Mouse (Mus musculus) kidney, postnatal 14 days (tissue): Measurements from ENCODE around the gene Lap3.

Experiments
- DNase-seq: peaks from one replicate; pipeline ENCODE4 v3.0.0; 2022; ENCODE audit warnings: mixed read lengths

The Lap3 gene

DNA sequence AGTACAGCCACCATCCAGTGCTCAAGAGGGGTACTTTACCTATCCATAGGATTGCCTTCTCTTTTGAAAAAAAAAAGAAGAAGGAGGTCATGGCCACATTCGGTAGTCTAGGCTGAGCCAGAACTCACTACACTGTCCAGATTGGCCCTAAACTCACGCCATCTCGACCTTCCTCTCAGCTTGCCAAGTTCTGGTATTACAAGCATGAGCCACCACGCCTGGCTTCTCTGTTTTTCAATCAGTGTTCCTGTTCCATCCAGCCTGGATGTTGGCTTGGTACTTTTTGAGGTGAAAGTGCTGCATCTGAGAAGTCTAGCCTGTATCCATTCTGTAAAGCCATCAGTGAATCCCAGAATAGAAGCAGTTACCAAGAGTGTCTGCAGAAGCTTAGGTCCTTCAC is 3.3 kb downstream of the Lap3 start:
- no peak for DNase-seq

DNA sequence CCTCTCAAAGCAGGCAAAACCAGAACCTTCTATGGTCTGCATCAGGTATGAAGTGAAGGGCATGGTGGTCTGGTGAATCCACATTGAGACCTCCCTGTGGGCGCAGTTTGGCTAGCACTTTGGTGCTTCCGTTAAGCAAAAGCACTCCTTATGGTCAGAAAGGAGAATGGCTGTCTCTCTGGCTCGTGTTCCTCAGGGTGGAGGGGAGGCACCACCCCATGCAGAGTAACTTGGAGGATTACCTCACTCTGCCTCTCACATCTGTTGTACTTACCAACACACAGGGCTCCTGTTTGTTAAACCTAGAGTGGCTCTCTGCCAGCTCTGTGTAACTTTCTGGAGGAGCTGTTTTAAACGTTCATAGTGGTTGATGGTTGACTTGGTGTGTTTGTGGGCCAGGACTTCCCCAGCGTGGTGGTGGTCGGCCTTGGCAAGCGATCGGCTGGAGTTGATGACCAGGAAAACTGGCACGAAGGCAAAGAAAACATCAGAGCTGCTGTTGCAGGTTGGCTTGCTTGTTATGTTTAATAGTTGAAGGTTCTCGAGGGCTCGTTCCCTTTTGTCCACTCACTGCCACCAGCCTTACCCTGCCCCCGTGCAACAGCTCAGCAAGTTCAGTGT is 3.9 kb downstream of the Lap3 start:
- no peak for DNase-seq

DNA sequence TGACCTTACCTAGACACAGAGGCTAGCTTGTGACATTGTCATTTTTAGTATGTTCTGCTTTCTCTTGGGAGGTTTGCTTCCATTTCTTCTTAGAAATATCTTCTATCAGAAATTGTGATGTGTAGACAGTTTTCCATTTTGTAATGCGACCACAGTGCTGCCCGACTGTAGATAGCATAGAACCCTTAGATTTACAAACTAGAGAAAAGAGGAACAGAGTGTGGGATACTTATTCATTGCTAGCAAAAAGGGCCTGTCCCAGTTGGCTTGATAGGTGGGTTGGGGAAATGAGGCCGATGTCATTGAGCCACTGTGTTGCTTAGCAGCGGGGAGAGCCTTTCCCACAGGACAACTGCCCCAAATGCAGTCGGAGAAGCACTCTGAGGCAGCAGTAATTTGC is 4.4 kb downstream of the Lap3 start:
- DNase-seq, result no peak

DNA sequence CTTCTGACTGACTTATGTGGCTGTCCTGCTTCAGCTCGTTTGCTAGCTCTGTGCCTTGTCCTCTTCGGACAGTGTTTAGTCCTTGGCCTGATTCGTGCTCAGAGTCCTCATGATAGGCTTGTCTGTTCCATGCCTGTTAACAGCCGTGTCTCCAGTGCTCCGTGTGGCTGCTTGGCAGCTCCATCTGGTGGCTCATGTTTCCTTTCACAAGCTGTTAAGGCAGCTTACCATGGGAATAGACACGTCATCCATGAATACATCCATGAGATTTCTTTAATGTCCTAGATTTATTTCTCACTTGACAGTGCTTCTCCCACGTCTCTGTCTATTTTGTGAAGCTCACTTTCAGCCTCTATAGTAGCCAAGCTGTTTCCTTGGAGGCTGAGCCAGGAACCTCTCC is 16.9 kb downstream of the Lap3 start:
- DNase-seq, result no peak

DNA sequence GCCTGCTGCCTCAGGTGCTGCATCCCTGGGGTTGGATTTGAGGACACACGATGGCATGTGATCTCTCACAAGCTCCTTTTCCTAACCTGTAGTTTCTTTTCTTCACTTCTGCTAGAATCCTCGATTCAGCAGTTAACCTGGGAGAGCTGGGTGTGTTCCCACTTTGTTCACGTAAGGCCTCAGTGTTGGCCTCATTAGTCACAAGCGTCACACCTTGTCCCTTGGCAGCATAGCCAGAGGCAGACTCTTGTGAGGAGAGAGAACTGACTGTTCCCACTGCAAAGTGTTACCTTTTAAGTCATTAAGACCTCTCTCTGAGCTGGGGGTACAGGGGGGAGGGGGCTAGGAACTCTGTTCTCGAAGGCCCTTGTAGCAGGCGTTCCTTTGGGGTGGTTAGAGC is 19.7 kb downstream of the Lap3 start:
- no peak for DNase-seq

DNA sequence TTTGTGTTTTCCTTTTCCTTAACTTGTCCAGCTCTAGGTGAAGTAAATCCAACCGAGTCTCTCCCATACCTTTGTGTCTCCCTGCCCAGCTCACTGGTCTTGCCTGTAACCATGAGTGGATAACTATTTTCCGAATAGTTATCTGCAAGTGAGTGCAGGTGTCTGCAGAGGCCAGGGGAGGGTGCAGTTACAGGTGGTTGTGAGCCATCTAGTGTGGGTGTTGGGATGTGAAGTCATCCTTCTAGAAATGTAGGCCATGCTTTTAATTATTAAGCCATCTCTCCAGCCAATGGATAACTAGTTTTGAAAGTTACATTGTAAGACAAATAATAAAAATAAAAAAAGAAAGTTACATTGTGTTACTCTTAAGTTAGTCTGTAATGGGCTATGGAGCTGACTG is 20.3 kb downstream of the Lap3 start:
- no peak for DNase-seq

DNA sequence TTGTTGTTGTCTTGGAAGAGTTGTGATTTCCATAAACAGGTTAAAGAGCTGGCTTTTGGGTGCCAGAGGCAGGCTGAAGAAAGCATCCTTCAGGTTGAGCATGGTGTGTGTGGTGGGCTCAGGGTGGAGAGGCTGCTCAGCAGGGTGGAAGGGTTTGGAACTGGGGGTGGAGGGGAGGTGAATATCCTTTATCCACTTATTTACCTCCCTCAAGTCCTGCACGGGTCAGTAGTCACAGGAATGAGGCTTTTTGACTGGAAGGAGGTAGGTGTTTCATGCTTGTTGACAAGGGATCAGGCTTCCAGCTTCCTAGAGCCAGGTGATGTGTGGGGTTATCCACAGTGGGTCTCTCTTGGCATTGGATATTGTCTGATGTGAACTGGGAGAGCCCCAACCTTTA is 21.4 kb downstream of the Lap3 start:
- DNase-seq, result no peak

DNA sequence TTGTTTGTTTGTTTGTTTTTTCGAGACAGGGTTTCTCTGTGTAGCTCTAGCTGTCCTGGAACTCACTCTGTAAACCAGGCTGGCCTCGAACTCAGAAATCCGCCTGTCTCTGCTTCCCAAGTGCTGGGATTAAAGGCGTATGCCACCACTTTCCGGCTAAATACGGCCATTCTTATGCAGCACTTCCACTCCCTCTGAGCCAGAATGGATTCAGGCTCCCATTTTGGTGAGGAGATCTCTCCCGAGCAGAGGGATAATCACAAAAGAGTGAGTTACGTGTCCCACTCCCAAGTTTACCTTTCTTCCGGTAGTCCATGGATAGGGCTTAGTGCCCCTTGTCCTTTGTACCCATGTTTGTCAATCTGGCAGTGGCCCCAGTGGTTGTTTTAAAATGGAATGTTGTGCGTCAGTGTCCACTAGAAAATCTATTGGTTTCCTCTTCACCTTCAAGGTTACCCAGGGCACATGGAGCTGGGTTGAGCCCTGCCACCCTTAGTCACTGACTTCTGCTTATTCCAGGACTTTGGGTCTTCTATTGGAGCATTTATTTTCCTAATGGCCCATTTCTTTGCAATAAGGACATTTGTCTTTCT is 22.1 kb downstream of the Lap3 start:
- DNase-seq, result no peak

DNA sequence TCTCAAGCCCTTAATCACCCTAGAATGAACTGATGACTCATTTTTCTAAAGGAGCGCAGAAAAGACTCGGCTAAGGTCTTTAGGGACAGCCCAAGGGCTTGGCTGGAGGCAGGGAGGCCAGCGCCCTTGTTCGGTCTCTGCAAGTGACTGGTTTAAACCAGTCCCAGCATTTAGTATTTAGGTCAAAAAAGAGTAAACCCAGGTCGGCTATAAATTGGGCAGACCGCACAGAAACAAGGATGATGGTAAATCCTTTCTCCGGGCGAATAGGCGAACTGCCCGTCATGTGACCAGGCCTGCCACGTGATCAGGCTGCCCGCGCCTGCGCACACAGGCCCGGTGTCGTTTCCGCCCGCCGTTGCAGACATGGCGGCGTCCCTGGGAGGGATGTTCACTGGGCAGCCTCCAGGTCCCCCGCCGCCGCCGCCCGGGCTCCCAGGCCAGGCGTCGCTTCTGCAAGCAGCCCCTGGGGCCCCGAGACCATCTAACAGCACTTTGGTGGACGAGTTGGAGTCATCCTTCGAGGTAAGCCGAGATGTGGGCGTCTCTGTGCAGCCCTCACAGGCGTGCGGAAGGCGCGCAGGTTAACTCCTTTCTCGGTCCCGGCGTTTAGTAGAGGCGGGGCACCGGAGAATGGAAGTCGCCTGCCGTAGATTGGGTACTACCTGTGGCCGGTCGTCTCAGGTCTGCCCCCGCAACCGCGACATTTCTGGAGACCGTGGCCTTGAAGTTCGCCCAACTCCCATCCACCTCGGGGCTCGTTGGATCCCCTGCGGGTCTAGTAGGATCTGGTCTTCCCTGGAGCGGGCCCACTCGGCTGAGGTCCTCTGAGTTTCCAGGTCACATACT is 27.0 kb downstream of the Lap3 start, which contains the start of gene Med28:
Med28 (plus strand) TSS at position 270 of the 849 bp plus-strand sequence.
- peak; percentile 97 for DNase-seq

DNA sequence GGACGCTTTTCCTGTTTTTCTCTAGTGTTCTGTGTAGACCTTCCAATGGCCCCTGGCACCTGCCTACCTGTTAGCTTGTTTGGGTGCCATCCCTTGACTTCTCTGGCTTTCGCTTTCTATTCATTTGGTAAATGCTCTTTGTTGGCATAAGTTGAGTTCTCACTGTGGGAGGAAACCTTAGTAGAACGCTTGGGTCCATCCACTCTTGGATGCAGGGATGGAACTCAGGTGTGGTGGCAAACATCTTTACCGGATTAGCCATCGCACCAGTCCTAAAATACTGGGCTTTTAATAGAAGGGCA is 27.6 kb downstream of the Lap3 start:
- DNase-seq, result no peak

DNA sequence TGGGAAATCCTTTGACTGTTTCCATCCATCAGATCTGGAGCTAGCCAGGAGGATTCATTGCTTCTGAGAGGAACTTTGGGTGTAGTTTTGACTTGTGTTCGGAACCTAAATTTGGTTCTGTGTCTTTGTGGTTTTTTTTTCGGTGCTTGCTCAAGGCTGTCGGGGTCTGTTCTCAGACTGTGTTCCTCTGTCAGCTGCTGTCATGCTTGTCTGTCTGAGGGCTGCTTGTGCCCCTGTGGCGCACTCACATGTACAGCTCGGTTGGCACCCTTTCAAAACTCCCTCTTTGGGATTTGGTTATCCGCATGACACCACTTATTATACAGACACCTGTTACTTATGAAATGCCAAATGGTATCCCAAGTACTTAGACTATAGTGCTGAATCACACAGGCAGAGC is 28.4 kb downstream of the Lap3 start:
- DNase-seq, result no peak

DNA sequence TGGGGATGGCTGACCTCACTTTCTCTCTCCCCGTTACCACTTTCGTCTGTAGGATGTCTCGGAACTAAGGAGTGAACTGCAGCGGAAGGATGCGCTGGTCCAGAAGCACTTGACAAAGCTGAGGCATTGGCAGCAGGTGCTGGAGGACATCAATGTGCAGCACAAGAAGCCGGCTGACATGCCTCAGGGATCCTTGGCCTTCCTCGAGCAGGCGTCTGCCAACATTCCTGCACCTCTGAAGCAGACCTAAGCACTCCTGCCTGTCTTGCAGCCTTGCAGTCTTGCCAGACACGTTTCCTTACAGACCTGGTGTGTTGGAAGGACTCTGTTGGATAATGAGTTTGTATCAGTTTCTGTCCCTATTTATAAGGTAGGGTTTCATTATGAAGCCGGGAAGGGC is 31.9 kb downstream of the Lap3 start:
- DNase-seq, result no peak

DNA sequence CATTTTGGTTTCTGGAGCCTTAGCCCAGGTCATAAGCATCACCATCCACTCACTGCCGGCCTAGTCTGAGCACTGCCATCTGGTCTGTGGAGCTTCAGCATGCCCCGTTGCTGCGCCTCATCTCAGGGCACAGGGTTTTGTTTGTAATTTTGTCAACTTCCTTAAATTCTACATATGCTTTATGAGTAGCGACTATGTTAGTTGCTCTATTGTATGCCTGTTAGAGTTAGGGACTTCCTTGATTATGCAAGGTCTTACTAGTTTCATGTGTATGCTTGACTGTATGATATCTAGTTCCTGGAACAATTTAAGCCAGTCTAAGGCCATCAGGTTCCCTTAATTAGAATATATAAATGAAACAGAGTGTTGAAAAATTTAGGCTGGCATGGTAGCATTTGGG is 33.2 kb downstream of the Lap3 start:
- DNase-seq, result no peak

DNA sequence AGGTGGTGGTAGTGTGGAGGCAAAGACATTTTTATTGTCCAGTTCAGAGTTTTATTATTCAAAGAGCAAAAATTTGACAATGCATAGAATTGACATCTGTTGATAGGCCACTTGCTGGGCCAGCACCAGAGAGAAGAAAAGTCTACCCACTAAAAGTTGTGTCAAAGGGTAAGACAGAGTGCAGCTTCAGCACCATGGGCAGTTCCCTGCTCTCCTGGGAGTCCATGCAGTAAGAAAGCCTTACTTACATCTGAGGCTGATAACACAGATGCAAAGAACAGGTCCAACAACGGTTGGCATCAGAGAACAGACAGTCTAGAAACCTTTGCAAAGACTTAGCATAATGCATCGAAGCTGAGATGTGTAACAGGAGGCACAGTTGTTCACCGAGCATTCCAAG is 36.5 kb downstream of the Lap3 start:
- DNase-seq, result peak; percentile 53

DNA sequence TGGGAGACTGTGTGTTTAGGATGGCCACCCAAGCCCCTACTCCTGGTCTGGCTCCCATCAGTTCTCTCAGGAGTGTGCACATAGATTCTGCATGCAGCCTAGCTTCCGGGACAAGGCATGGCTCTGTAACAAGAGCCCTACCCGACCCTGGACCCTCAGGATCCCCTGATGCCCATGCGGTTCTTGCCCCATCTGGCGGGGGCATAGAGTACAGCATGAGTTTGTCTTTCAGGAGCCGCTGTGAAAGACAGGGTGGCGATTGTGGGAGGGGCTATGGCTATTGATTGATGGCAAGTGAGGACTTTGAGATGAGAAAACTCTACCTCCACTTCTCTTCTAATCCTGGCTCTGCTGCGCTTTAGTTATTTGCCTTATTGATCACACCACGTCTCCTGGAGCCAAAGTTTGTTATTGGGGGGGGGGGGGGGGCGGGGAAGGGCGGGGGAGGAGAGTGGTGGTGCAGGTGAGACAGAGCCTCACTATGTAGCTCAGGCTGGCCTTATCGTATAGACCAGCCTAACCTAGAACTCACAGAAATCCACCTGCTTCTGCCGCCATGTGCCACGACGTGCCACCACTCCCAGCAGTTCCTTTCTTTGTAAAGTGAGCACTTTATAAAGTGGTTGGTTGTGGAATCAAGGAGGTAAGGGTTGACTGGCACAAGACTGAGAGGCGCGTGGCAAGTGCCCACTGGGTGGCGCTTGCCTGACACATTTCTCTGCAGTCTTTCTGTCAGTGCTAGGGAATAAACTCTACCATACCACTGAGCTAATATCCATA is 41.3 kb downstream of the Lap3 start:
- peak; percentile 88 for DNase-seq

DNA sequence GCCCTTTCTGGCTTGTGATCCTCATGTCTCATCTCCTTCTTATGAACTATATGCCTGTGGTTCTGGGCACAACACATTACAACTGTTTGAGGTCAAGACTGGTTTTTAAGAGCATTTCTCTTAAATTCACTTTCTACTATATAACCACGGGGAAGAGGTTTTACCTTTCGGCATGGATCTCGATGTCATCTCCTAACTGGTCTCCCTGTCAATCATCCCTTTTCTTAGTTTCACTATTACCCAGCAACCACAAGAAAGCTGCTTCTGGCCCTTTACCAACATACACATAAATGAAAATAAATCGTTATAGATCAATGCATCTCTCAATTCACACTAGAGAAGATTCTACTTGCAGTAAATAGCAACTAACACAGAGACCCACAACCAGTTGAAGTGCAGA is 42.0 kb downstream of the Lap3 start:
- no peak for DNase-seq

DNA sequence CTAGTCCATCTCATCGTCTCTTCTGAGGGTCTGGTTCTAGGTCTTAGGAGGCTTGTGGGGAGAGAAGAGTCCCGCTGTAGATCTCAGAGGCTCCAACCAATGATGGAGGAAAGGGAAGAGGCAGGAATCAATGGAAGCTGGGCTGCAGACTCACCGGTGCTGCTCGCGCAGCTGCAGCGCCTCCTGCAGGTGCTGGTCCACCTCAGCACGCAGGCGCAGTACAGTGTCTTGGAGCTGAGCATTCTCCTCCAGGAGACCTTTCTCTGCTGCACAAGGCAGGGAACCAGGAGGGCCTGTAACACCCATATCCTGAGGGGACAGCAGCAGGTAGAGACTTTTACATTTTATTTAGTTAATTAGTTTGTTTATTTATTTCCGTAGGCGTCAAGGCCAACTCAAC is 46.3 kb downstream of the Lap3 start:
- DNase-seq, result no peak

DNA sequence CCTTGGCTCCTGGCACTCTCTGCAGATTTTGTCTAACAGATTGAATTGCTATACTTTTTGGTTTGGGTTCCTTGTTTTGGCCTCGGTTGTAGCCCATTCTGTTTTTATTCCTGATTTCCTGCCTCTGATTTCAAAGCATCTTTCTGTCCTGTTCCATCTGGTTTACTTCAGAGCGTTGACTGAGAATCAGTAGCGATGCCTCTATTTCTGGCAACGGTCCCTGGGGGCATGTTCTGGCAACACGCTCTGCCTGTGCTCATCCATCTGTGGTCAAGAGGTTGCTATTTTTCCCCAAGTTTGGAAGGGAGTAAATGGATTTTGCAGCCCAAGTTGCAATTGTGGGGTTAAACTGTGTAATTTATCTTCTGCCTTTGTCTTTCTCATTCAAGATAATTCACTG is 50.2 kb downstream of the Lap3 start:
- DNase-seq, result no peak

DNA sequence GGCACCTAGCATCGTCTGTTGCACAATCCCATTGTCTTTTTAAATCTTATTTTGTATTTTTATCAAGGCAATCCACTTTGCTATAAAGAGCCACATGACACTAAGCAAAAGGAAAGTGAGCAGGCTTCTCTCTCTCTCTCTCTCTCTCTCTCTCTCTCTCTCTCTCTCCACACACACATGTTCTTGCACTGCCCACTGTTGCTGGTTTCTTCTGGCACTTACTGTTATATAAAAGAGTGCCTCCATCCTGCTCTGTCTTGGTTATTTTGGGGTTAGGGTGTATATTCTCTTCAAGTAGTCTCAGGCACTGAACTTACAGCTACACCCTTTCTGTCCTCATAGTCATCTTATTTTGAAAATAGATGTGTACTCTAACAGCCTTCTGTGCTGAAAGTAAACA is 56.4 kb downstream of the Lap3 start:
- no peak for DNase-seq
